Mouse (Mus musculus): ENCODE results near the gene Tsnaxip1. TPM values are rescaled to one million over a fixed set of nuclear protein-coding genes. Genes with fewer than 3 reads are reported as not detected.

Tsnaxip1 gene
- polyA plus RNA-seq, 1 experiment from 2014 or later, result 0.51 TPM

DNA sequence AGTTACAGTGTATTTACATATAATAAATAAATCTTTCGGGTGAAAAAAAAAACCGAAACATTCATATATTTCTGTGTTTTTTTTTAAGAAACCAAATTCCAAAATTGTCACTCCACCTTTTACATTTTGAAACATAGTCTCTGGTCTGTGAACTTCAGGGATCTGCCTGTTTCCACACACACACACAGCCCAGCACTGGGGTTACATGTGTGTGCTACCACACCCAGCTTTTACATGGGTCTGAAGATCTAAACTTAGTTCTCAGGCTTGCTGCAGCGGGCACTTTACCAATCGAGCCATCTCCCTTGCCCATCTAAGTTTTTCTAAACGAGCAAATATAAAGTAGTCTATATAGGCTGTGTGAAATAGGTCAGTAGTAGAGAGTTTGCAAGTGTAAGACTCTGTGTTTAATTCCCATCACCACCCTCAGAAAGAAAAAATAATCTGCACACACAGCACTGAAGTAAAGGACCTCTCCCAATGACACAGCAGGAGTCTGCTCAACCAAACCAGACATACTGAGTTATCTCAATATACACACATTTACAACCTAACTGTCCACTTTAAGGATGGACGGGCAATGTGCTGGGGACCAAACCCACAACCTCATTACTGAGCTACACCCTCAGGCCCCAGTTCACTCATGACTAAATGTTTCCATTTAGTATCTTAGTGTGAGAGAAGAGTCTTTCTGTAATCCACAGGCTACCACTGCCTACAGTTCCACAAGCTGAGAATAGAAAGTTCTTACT is 26.2 kb upstream of the Tsnaxip1 start:
- H3K4me1 ChIP-seq, result peaks cover 8% of the 10 kb centered on the region; the same call in 1 of the 2 replicates
- 90% methylated on average over 6 of the region's 6 CpGs for WGBS
- no peak overlapping the region for H3K9ac ChIP-seq
- H3K4me3 ChIP-seq (replicated peaks), result no peak overlapping the region
- ATAC-seq (ENCODE audit: low FRiP score), result no peak
- peaks cover 16% of the 10 kb centered on the region for H3K36me3 ChIP-seq (replicated peaks)
- no peaks in the 10 kb centered on the region for H3K27me3 ChIP-seq
- H3K27ac ChIP-seq, result peak overlapping the region; percentile 32; the same call in 1 of the 2 replicates
- H3K9me3 ChIP-seq, result no peaks in the 10 kb centered on the region
- no peak overlapping the region for H3K4me2 ChIP-seq

DNA sequence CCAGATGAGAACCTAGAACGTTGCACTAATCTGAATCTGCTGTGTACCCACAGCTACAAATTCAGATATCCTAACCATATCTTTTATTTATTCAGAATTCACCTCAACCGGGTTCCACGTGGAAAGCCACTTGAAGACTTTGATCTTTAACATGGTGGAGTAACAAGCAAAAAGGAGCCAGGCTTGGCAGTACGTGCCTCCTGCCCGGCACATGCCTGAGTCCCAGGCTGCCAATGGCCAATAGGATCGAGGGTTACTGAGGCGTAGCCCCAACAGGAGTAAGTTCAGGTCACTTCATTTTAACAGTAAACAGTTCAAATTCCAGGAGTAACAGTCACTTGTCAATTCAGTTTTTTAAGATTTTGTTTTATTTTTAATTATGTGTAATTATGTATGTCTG is 22.7 kb upstream of the Tsnaxip1 start:
- Histone ChIP-seq H3K4me2 (no peak overlapping the region), H3K4me3 (replicated peaks) (no peak overlapping the region), H3K4me1 (no peaks in the 10 kb centered on the region), H3K9me3 (no peaks in the 10 kb centered on the region), H3K36me3 (replicated peaks) (peaks cover 21% of the 10 kb centered on the region), H3K9ac (no peak overlapping the region), H3K27ac (no peak overlapping the region), H3K27me3 (no peaks in the 10 kb centered on the region)
- WGBS, result 95% methylated on average over 7 of the region's 7 CpGs
- no peak for ATAC-seq (ENCODE audit: low FRiP score)

DNA sequence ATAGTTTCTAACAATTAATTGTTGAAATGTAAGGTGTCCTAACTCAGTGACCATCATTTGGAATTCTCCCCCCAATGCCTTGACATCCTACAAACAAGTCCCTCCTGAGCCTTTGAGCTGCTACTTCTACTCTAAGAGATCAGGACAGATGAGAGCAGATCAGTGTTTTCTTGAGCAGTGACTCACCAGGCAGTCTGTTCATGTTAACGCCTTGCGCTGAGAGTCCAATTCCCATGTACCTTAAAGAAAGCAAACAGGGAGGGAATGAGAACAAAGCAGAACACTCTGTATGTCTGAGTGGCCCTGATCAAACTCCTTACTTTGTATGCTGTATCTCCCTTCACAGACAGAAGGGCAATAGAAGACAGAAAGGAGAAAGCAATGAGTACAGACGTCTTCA is 22.2 kb upstream of the Tsnaxip1 start:
- WGBS, result 82% methylated on average over 3 of the region's 3 CpGs
- no peak overlapping the region for H3K9ac ChIP-seq
- ATAC-seq (ENCODE audit: low FRiP score), result no peak
- H3K4me2 ChIP-seq, result no peak overlapping the region
- no peak overlapping the region for H3K4me3 ChIP-seq (replicated peaks)
- no peaks in the 10 kb centered on the region for H3K4me1 ChIP-seq
- H3K36me3 ChIP-seq (replicated peaks), result peaks cover 23% of the 10 kb centered on the region
- no peaks in the 10 kb centered on the region for H3K27me3 ChIP-seq
- H3K9me3 ChIP-seq, result no peaks in the 10 kb centered on the region
- no peak overlapping the region for H3K27ac ChIP-seq

DNA sequence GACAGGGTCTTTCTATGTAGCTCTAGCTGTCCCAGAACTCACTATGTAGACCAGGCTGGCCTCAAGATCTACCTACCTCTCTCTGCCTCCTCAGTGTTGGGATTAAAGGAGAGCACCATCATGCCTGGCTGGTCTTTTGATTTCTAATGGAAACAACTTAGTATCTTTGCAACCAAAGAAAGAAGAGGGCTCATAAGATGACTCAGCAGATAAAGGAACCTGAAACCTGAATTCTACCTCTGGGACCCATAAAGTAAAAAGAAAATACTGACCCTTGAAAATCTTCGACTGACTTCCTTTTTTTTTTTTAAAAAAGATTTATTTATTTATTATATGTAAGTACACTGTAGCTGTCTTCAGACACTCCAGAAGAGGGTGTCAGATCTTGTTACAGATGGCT is 21.6 kb upstream of the Tsnaxip1 start:
- Histone ChIP-seq H3K4me1 (no peaks in the 10 kb centered on the region), H3K36me3 (replicated peaks) (peaks cover 27% of the 10 kb centered on the region), H3K27me3 (no peaks in the 10 kb centered on the region), H3K4me2 (no peak overlapping the region), H3K9me3 (no peaks in the 10 kb centered on the region), H3K9ac (no peak overlapping the region), H3K27ac (no peak overlapping the region), H3K4me3 (replicated peaks) (no peak overlapping the region)
- ATAC-seq (ENCODE audit: low FRiP score), result no peak
- WGBS, result 89% methylated on average over 1 of the region's 1 CpGs

DNA sequence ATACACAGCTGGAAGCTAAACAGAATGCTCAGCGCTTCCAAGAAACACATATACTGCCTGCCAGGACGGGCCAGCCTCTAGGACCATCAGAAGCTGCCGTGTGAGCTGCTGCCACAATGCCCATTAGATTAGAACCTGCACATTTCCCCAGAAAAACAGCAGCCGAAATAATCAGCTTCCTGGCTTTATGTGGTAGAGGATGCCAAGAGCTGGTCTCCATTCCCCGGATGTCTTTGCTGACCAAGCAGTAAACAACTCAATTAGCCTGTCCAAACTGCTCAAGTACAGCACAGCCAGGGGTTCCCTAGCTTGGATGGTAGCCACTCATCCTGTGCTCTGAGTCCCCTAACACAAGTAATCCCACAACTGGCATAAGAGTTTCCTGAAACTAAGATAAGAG is 19.8 kb upstream of the Tsnaxip1 start:
- Histone ChIP-seq H3K27me3 (no peaks in the 10 kb centered on the region), H3K4me2 (no peak overlapping the region), H3K4me1 (no peaks in the 10 kb centered on the region), H3K36me3 (replicated peaks) (peaks cover 41% of the 10 kb centered on the region), H3K4me3 (replicated peaks) (no peak overlapping the region), H3K27ac (no peak overlapping the region), H3K9ac (no peak overlapping the region), H3K9me3 (no peaks in the 10 kb centered on the region)
- ATAC-seq (ENCODE audit: low FRiP score), result no peak
- WGBS, result 88% methylated on average over 5 of the region's 5 CpGs

DNA sequence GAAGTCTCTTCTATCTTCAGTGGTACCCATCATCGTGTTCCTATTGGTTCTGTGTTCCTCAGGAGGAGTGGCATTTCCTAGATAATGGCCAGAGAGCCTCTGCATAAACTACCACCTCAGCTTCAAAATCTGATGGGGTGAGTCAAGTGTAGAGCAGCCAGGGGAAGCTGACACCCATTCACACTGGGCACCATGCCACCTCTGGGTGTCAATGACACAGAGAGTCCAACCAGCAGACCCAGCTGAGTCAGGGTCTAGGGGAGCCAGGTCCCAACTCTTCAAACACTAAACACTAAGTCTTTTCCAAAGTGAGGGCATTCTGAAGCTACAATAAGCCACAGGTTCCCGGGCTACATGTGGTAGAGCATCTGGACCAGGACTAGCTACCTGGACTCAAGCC is 19.1 kb upstream of the Tsnaxip1 start:
- no peak for ATAC-seq (ENCODE audit: low FRiP score)
- 97% methylated on average over 2 of the region's 2 CpGs for WGBS
- Histone ChIP-seq H3K9me3 (no peaks in the 10 kb centered on the region), H3K4me1 (no peaks in the 10 kb centered on the region), H3K4me2 (no peak overlapping the region), H3K27me3 (no peaks in the 10 kb centered on the region), H3K4me3 (replicated peaks) (no peak overlapping the region), H3K36me3 (replicated peaks) (peaks cover 41% of the 10 kb centered on the region), H3K27ac (no peak overlapping the region), H3K9ac (no peak overlapping the region)

DNA sequence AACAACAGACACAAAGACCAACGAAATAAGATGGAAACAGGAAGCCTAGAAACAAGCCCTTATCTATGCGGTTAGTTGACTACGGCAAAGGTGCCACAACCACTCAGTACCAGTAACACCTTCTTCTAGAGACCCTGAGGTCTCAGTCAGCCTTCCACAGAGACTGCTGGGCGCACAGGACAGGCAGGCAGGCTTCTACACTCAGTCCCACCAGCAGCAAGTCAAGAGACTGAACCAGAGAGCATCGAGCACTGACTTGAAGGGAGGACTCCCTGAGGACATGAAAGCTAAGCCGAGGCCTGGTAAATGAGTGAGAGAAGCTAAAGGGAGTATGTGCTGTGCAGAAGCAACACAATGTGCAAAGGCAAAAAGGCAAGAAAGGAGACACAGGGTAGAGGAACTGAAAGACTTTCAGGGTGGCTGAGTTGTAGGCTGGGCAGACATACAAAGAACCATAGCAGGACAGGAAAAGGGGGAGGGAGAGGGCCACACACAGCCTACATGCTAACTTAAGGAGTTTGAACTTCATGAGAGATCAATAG is 17.2 kb upstream of the Tsnaxip1 start:
- 92% methylated on average over 6 of the region's 6 CpGs for WGBS
- H3K9me3 ChIP-seq, result no peaks in the 10 kb centered on the region

DNA sequence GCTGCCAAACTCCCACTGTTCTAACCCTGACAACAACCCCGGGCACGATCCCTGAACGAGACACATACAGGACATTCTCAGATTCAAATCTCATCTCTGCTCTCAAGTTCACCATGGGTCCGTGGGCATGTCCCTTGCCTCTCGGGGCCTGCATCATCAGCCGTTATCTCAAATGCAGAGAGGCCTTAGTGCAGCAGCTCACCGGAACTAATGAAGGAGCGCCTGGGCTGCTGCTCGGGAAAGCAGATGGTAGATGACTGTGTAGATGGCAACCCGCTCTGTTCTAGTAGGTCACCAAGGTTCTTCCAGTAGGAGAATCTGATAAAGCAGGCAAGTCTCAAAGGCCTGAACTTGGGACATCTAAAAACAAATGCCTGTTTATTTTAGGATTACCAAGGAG is 16.5 kb upstream of the Tsnaxip1 start:
- H3K4me2 ChIP-seq, result no peak overlapping the region
- WGBS, result 94% methylated on average over 10 of the region's 10 CpGs
- no peak overlapping the region for H3K27ac ChIP-seq
- no peak overlapping the region for H3K9ac ChIP-seq
- no peak for ATAC-seq (ENCODE audit: low FRiP score)
- H3K27me3 ChIP-seq, result no peaks in the 10 kb centered on the region
- no peak overlapping the region for H3K4me3 ChIP-seq (replicated peaks)
- peaks cover 31% of the 10 kb centered on the region for H3K36me3 ChIP-seq (replicated peaks)
- H3K9me3 ChIP-seq, result no peaks in the 10 kb centered on the region
- H3K4me1 ChIP-seq, result no peaks in the 10 kb centered on the region

More for the DNA sequence above, 17.2 kb upstream of the Tsnaxip1 start:
- H3K4me1 ChIP-seq, result no peaks in the 10 kb centered on the region
- no peak overlapping the region for H3K4me3 ChIP-seq (replicated peaks)
- H3K27me3 ChIP-seq, result no peaks in the 10 kb centered on the region
- no peak for ATAC-seq (ENCODE audit: low FRiP score)
- no peak overlapping the region for H3K27ac ChIP-seq
- H3K4me2 ChIP-seq, result no peak overlapping the region
- no peak overlapping the region for H3K9ac ChIP-seq
- H3K36me3 ChIP-seq (replicated peaks), result peaks cover 35% of the 10 kb centered on the region

DNA sequence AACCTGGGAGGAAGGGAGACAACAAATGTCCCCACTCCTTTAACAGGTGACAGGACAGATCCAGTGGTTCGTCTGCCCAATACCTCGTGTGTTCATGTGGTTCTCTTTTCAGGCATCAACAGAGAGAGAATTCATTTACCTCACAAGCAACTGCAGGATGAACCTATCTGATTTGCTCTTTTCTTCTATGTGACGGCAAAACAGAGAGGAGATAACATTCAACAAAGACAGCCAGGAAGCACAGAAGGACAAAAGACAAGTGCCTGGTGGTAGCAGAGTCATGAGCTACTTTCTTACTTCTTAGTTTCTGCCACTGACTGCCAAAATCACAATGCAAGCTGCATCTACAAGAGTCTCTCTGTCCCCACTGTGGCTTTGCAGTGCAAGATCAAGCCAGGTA is 16.0 kb upstream of the Tsnaxip1 start:
- ATAC-seq (ENCODE audit: low FRiP score), result no peak
- 85% methylated on average over 3 of the region's 3 CpGs for WGBS
- peaks cover 31% of the 10 kb centered on the region for H3K36me3 ChIP-seq (replicated peaks)

DNA sequence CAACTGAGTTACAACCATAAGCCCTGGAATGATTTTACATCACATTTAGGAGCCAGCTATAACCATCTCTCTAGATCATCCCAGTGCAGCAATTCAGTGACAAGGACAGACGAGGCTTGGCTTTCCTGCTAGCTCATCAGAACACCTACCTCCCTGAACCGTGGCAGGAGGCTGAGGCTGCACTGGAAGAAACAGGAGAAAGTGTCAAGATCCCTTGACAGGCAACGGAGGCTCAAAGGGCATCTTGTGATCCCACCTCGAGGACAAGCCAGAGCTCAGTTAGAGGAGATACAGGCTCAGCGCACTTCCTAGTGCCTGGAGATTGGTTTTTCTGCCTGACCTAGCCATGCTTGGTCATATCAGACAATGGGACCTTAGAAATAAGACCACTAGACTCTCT is 15.0 kb upstream of the Tsnaxip1 start:
- ATAC-seq (ENCODE audit: low FRiP score), result no peak
- Histone ChIP-seq H3K4me3 (replicated peaks) (no peak overlapping the region), H3K27ac (no peak overlapping the region), H3K9me3 (no peaks in the 10 kb centered on the region), H3K4me1 (no peaks in the 10 kb centered on the region), H3K36me3 (replicated peaks) (peaks cover 31% of the 10 kb centered on the region), H3K27me3 (no peaks in the 10 kb centered on the region), H3K9ac (no peak overlapping the region), H3K4me2 (no peak overlapping the region)
- 89% methylated on average over 5 of the region's 5 CpGs for WGBS

More for the DNA sequence above, 16.0 kb upstream of the Tsnaxip1 start:
- no peaks in the 10 kb centered on the region for H3K9me3 ChIP-seq
- H3K4me1 ChIP-seq, result no peaks in the 10 kb centered on the region
- H3K9ac ChIP-seq, result no peak overlapping the region
- no peak overlapping the region for H3K4me3 ChIP-seq (replicated peaks)
- no peaks in the 10 kb centered on the region for H3K27me3 ChIP-seq
- H3K27ac ChIP-seq, result no peak overlapping the region
- H3K4me2 ChIP-seq, result no peak overlapping the region

DNA sequence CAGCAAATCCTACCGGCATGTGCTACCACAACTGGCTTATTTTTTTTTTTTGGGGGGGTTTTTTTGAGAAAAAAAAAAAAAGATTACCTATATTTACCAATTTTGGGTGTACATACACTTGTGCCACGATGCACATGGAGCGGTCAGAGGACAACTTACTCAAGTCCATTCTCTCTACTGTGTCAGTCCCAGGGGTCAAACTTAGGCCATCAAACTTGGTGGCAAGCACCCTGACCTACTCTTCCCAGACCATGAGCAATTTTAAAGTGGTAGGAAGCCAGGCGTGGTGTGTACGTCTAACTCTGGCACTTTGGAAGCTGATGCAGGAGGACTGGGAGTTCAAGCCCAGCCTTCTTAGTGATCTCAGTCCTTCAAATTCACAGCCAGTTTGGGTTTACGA is 14.3 kb upstream of the Tsnaxip1 start:
- no peak overlapping the region for H3K9ac ChIP-seq
- ATAC-seq (ENCODE audit: low FRiP score), result no peak
- H3K9me3 ChIP-seq, result no peaks in the 10 kb centered on the region
- H3K4me1 ChIP-seq, result no peaks in the 10 kb centered on the region
- no peak overlapping the region for H3K27ac ChIP-seq
- no peak overlapping the region for H3K4me3 ChIP-seq (replicated peaks)
- no peak overlapping the region for H3K4me2 ChIP-seq
- 96% methylated on average over 6 of the region's 6 CpGs for WGBS
- peaks cover 31% of the 10 kb centered on the region for H3K36me3 ChIP-seq (replicated peaks)
- no peaks in the 10 kb centered on the region for H3K27me3 ChIP-seq

DNA sequence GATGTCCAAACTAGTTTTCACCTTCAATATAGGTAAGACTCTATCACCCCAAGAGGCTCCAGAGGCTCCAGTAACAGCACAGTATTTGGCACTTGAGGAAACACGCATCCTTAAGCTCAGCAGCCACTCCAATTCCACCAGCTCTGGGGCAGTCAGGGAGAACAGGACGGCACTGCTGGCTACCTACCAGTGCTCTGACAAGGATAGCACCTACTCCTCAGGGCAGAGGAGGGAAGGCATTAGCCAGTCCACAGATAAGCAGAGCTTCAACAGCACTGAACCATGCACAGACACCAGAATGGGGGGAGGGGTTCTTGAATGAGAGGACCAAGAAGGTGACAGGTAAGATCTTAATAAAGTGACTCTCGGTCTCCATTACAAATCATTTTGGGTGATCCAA is 7.9 kb upstream of the Tsnaxip1 start:
- no peak overlapping the region for H3K4me3 ChIP-seq (replicated peaks)
- H3K36me3 ChIP-seq (replicated peaks), result peaks cover 46% of the 10 kb centered on the region
- no peak overlapping the region for H3K4me2 ChIP-seq
- H3K9me3 ChIP-seq, result no peaks in the 10 kb centered on the region
- H3K4me1 ChIP-seq, result no peaks in the 10 kb centered on the region
- WGBS, result 96% methylated on average over 3 of the region's 3 CpGs
- no peak overlapping the region for H3K9ac ChIP-seq
- no peaks in the 10 kb centered on the region for H3K27me3 ChIP-seq
- no peak overlapping the region for H3K27ac ChIP-seq
- ATAC-seq (ENCODE audit: low FRiP score), result no peak

DNA sequence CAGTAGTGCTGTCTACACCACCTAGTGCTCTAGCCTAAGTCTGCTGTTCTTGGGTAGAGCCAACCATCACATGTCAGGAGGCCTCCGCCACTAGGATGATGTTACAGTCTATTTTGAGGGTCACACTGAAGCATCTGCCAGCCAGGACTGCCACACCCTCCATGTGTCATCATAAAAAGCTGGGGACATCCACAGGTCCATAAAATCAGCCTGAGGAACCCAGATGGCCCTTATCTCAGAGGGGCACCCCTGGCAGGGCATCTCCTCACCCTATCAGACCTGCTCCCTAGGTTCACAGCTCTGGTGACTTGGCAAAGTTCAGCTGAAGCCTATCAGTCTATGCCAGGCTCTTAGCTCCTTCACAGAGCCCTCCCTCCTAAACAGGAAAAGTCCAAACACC is 6.6 kb upstream of the Tsnaxip1 start:
- ATAC-seq (ENCODE audit: low FRiP score), result no peak
- H3K36me3 ChIP-seq (replicated peaks), result peaks cover 57% of the 10 kb centered on the region

More for the DNA sequence above, 6.6 kb upstream of the Tsnaxip1 start:
- no peak overlapping the region for H3K27ac ChIP-seq
- H3K4me2 ChIP-seq, result no peak overlapping the region
- H3K4me1 ChIP-seq, result peaks cover 8% of the 10 kb centered on the region
- H3K4me3 ChIP-seq (replicated peaks), result no peak overlapping the region
- H3K27me3 ChIP-seq, result no peaks in the 10 kb centered on the region
- H3K9me3 ChIP-seq, result no peaks in the 10 kb centered on the region
- 89% methylated on average over 1 of the region's 1 CpGs for WGBS
- no peak overlapping the region for H3K9ac ChIP-seq
